Mouse (Mus musculus): ENCODE measurements around the gene Treml4.

Gene Treml4

GRCm38 (mm10) chr17:48263741-48264362, at the start of gene Treml4:
TSS of gene Treml4 (plus strand) at chr17:48264295.
- DNase-seq (ENCODE audit: inconsistent ontology term) = no peak

- no peak for DNase-seq (ENCODE audit: inconsistent ontology term)
Observed at GRCm38 (mm10) chr17:48215429-48215828, 48.7 kb upstream of the Treml4 start.

- no peak for DNase-seq (ENCODE audit: inconsistent ontology term)
Observed at GRCm38 (mm10) chr17:48230680-48231079, 33.4 kb upstream of the Treml4 start.

DNA sequence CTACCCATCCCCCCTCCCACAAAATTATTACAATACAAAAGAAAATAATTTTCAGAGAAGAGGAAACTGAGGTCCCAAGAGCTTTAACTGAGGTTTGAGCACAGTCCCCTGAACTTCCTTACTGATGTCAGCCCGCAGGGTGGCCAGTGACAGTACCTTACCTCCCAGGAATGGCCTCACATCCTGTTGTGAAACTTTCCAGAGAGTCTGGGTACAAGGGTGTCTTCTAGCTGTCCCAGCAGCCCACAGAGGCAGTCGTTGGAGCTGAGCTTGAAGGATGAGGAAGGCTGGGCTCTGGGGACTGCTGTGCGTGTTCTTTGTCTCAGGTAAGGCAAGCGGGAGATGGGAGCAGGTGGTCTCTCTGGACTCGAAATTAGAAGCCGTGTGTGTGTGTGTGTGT, 31.6 kb upstream of the Treml4 start, which contains the start of gene Trem1:
Gene Trem1 (plus strand): TSS at position 251 of the 400 bp plus-strand sequence.
- DNase-seq (ENCODE audit: inconsistent ontology term) = no peak

DNA sequence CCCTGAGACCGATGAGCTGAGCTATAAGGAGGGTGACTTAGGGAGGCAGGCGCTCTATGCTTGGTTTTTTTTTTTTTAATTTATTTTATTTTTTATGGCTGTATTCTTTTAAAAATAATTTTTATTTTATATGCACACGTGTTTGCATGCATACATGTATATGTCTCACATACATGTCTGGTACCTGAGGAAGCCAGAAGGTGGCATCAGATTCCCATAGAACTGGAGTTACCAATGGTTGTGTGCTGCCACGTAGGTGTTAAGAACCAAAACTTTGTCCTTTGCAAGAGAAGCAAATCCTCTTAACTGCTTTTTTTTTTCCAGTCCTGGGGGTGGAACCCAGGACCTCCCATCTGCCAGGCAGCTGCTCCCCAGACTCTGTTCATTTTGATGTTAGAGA, 30.3 kb upstream of the Treml4 start:
- DNase-seq (ENCODE audit: inconsistent ontology term) = no peak

- no peak for DNase-seq (ENCODE audit: inconsistent ontology term)
Observed at GRCm38 (mm10) chr17:48234550-48234949, 29.5 kb upstream of the Treml4 start.

DNA sequence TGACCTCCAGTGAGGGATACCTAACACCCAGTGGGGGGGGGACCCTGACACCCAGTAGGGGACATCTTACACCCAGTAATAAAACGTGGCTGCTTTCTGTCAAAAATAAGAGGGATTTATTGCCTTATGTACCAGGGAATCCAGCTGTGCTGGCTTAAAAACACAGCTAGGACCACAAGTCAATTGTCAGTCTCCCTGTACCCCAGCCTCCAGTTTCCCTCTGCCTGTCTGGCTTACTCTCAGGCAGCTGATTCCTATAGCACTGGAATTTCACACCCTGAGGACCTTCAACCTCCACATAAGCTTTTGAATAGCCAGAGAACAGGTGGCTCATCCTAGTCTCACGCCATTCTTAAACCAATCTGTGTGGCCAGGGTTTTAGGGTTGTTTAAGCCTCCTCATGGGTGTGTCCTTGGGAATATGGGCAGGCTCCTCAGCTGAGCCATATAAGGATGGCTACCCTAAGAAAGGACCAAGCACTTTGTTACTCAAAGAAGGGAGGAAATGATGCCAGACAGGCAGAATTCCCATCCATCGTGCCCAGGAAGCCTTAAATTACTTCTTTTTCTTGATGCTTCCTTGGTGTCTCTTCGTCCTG, 28.2 kb upstream of the Treml4 start:
- DNase-seq (ENCODE audit: inconsistent ontology term) = no peak

DNA sequence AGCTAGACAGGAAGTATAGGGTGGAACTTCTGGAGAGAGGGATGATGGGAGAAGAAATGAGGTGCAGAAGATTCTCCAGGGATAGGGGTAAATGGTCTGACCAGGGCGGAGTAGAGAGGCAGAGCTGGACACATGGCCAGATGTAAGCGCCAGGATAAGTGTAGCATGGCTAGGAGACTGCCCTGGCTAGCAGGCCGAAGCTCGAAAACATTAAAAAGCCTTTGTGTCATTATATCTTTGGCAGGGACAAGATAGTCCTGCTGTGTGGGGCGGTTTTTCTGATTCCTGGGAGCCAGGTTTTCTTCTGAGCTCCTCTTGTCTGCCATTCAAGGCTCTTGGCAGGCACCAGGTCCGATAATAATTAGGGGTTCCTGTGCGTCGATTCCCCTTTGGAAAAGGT, 26.5 kb upstream of the Treml4 start:
- DNase-seq (ENCODE audit: inconsistent ontology term) = no peak

DNA sequence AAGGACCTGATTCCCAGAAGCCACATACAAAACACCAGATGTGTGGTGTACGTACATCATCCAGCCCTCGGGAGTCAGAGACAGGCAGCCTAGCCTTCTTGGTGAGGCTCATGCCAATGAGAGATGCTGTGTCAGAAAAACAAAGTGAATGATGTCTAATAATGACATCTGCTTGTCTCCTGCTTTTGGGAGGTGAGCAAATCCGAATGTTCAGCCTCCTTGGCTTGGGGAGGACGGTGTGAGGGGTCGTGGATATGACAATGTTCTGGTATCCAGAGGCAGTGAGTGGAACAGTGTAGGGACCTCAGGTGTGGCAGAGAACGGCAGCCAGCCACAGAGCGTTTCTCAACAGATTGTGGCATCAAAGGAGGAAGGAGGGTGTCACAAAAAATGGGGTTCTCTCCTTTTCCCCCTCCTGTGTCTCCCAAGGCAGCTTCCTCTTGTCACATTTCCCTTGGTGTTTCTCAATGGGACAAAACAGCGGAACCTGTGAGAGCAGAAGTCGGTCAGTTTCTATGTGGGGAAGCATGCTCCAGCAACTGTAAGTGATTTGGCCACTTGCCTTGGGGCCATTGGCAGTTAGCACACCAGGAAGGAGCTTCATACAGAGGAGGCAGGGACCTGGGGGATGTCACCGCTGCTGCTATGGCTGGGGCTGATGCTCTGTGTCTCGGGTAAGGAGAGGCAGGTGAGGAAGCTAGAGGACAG, 16.7 kb upstream of the Treml4 start, which contains the start of gene Trem3:
Gene Trem3 (plus strand): TSS at position 557 of the 708 bp plus-strand sequence.
- DNase-seq (ENCODE audit: inconsistent ontology term) = no peak

DNA sequence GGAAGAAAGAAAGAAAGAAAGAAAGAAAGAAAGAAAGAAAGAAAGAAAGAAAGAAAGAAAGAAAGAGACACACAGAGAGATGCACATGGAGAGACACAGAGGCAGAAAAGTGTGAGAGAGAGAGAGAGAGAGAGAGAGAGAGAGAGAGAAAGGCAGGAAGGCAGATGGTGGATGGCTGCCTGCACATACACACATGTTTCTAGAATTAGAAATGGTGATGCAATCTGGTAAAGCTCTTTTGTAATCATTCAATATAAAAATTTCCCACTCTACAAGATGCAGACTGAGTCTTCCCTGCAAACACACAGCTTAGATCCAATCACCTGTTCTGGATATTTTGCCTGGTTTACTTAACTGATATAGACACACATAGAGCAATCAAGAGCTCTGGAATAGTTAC, 15.1 kb upstream of the Treml4 start:
- no peak for DNase-seq (ENCODE audit: inconsistent ontology term)

DNA sequence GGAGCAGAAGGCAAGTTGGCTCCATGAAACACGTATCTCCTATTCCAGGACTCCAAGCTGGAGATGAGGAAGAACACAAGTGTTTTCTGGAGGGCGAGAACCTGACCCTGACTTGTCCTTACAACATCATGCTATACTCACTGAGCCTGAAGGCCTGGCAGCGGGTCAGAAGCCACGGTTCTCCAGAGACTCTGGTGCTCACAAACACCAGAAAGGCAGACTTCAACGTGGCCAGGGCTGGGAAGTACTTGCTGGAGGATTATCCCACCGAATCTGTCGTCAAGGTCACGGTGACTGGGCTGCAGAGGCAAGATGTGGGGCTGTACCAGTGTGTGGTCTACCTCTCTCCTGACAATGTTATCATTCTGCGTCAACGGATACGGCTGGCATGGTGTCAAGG, 14.6 kb upstream of the Treml4 start:
- no peak for DNase-seq (ENCODE audit: inconsistent ontology term)

- DNase-seq (ENCODE audit: inconsistent ontology term) = no peak
Observed at GRCm38 (mm10) chr17:48250631-48251030, 13.5 kb upstream of the Treml4 start.

DNA sequence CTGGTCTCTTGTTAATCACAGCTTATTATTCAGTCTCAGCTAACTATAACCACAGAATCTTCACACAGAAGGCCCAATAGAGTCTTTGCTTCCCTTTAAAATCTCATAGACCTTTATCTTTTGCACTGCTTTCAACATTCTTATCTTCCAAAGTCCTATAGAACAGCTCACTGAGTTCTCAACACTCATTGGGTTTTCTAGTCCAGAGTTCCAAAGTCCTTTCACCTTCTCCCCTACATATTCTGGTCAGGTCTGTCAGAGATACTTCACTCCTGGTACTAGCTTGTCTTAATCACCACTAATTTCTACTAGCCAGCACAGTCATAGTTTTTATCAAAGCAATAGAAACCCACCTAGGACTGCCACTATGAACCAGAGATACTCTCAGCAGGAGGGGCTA, 7.5 kb upstream of the Treml4 start:
- DNase-seq (ENCODE audit: inconsistent ontology term) = no peak

GRCm38 (mm10) chr17:48261868-48262267, 2.2 kb upstream of the Treml4 start:
- DNase-seq (ENCODE audit: inconsistent ontology term) = no peak

DNA sequence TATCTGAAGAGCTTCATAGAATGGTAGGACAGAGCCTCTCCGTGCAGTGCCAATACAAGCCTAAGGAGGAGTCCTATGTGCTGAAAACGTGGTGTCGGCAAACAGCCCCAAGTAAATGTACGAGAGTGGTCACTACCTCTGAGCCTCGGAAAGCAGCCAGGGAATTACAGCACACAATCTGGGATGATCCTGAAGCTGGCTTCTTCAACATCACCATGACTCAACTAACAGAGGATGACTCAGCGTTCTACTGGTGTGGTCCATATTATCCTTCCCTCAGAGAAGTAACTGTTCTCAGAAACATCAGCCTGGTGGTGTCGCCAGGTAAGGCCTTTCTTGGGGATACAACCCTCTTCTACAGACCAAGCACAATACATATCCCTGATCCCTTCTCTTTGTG, 567 bp downstream of the Treml4 start:
- no peak for DNase-seq (ENCODE audit: inconsistent ontology term)

- no peak for DNase-seq (ENCODE audit: inconsistent ontology term)
Observed at GRCm38 (mm10) chr17:48266138-48266537, 2.0 kb downstream of the Treml4 start.

DNA sequence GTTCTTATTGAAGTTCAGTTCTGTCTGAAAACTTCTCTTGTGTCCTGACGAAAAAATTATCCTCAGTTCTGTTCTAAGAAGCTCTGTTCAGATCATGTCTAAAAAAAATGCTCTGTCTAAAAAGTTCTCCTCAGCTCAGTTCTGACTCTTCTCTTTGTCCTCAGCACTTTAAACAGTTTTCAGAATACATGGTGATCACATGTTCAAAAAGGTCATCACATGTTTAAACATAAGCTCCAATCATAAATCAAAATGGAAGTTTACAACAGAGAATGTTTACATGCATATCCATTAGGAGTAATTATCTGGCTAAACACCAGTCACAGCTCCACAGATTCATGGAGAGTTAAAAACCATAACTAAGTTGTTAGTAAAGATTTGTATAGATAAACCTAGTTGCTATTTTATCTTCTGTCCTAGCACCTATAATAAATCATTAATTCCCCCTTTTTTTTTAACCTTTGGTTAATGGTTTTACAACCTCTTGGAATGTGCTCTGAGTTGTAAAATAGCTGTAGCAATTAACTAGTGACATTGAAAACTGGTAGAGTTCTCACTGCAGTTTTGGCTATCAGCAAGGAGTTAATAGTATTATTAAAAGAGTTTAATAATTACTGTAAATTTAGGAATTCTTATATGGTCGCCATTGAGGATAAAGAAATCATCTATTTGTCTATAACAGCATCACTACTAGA, 2.7 kb downstream of the Treml4 start:
- no peak for DNase-seq (ENCODE audit: inconsistent ontology term)

DNA sequence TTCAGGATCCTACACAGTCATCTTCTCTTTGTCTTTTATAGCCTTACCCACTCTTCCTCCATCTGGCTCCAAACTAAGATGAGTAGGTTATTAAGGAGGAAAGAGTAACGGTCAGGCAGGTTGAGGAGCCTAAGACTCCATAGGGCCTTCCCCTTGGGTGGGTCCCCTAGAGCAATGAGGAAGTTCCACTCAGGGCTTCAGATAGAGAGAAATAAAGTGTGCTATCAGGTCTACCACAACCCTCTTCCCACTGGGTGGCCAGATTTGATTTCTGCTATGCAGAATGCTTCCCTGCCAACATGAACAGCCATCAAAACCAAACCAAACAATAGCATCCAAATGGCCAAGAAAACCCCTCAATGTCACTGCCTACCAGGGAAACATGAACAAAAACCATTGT, 3.5 kb downstream of the Treml4 start:
- DNase-seq (ENCODE audit: inconsistent ontology term) = no peak

GRCm38 (mm10) chr17:48268276-48268675, 4.2 kb downstream of the Treml4 start:
- no peak for DNase-seq (ENCODE audit: inconsistent ontology term)

DNA sequence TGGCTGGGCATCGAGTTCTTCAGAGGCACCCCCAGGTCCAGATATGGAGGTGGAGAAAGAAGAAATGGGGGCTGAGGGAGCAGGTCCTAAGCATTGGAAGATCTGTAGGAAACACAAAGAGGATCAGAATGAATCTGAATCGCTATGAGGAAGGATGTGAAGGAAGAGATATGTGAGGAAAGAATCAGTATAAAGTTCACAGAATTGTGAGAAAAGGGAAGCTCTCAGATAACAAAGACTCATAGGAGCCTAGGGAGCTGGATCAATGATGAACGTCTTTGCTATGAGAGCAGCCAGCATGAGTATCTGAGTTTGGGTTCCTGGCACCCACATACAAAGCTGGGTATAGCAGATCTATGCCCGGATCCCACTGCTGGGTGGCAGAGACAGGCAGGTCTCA, 5.7 kb downstream of the Treml4 start:
- DNase-seq (ENCODE audit: inconsistent ontology term) = no peak

DNA sequence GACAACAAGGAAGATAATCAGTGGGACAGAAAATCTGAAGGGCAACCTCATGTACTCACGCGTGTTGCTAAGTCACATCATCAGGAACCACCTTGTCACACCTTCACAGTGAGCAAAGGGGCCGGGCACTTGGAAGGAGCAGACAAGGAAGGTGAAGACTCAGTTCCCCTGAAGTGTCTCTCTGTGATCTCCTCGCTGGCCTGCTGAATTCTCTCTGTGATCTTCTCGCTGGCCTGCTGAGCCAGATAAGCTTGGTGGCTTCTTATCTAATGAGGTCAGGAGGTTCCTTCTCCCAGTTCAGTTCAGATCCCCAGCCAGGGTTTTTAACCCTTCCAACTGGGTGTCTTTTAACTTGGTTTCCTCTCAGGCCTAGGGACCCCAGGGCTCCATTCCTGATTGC, 8.1 kb downstream of the Treml4 start:
- DNase-seq (ENCODE audit: inconsistent ontology term) = no peak

GRCm38 (mm10) chr17:48272598-48272997, 8.5 kb downstream of the Treml4 start:
- DNase-seq (ENCODE audit: inconsistent ontology term) = no peak

Measured in Muller cell, postnatal 12 days (primary cell).